Mouse (Mus musculus) liver, embryonic 13.5 days (tissue): Measurements from ENCODE around the gene Rnaset2b. TPM values are rescaled to one million over a fixed set of nuclear protein-coding genes. Genes with fewer than 3 reads are reported as not detected.
"Not testable (repeated sequence)": the region's sequence is repeated elsewhere in the genome, so short reads cannot be mapped to it uniquely, and the experiment has no call there.

Experiments
- ATAC-seq: fragments of 200-750 bp; cut with Nextera tagmentation; 2 replicates; pipeline ENCODE4 v1.8.0; 2017; ENCODE audit warnings: low read depth, mild to moderate bottlenecking, moderate number of reproducible peaks, moderate library complexity
- DNase-seq: peaks from one replicate; pipeline ENCODE4 v3.0.0; 2022
- H3K27ac ChIP-seq: fragments of 300-500 bp; sonication (generic); 2 replicates; pipeline ENCODE4 v1.5.1; 2015; ENCODE audit warnings: moderate library complexity, mild to moderate bottlenecking, inconsistent platforms
- H3K27me3 ChIP-seq: fragments of 300-500 bp; sonication (generic); 2 replicates; pipeline ENCODE4 v1.6.1; 2015; ENCODE audit warnings: mild to moderate bottlenecking, inconsistent platforms
- H3K36me3 ChIP-seq: fragments of 300-500 bp; sonication (generic); 2 replicates; pipeline ENCODE4 v1.6.1; 2015; ENCODE audit warnings: mild to moderate bottlenecking, inconsistent platforms
- H3K4me1 ChIP-seq: fragments of 300-500 bp; sonication (generic); replicated peaks from 2 replicates; pipeline ENCODE4 v1.6.1; 2015; ENCODE audit warnings: inconsistent platforms
- H3K4me2 ChIP-seq: fragments of 300-500 bp; sonication (generic); 2 replicates; pipeline ENCODE4 v1.6.1; 2015; ENCODE audit warnings: inconsistent platforms, mild to moderate bottlenecking, moderate library complexity
- H3K4me3 ChIP-seq: fragments of 300-500 bp; sonication (generic); replicated peaks from 2 replicates; pipeline ENCODE4 v1.5.1; 2015; ENCODE audit warnings: mild to moderate bottlenecking, inconsistent platforms
- H3K9ac ChIP-seq: fragments of 300-500 bp; sonication (generic); 2 replicates; pipeline ENCODE4 v1.6.1; 2015; ENCODE audit warnings: mild to moderate bottlenecking, inconsistent platforms
- H3K9me3 ChIP-seq: fragments of 300-500 bp; sonication (generic); replicated peaks from 2 replicates; pipeline ENCODE4 v1.6.1; 2016; ENCODE audit warnings: inconsistent platforms
- WGBS: fragments of 180-500 bp; shearing (Covaris S2); methylation state at CpG from one replicate; pipeline ENCODE4 v1.1.7; 2015; ENCODE audit not compliant: insufficient replicate concordance; 5-methylcytosine and 5-hydroxymethylcytosine counted together
- polyA plus RNA-seq: library from polyadenylated mRNA; unstranded; fragments of >200 nt; fragmentation: Nextera tagmentation; extraction: Ambion mirVana; gene quantifications from 2 replicates; pipeline ENCODE4 v1.2.1, GENCODE M21; 2015

Rnaset2b gene
- polyA plus RNA-seq, 1 experiment from 2014 or later, result 107 TPM

DNA sequence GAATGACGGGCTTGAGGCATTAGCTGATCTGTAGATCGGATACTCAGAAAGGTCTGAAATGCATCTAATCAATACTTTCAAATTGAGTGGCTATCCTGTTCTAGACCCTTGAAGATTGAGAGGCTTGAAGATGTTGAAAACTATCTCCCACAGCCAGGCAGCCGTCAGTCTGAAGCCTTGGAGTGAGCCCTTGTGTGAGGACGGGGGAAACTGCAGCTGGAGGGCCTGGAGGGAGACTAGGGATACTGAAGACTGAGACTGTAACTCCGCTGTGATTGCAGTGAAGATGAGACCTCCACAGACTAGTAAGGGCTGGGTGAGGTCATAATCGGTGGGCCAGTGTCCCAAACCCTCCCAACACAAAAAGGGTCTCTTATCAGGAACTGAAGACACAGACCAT is 8.1 kb upstream of the Rnaset2b start:
- H3K4me2 ChIP-seq, ATAC-seq, H3K4me3 ChIP-seq, H3K9ac ChIP-seq, H3K4me1 ChIP-seq, H3K9me3 ChIP-seq, H3K27ac ChIP-seq, H3K36me3 ChIP-seq, H3K27me3 ChIP-seq, DNase-seq: not testable (repeated sequence)
- WGBS, result 49% methylated on average over 4 of the region's 6 CpGs

DNA sequence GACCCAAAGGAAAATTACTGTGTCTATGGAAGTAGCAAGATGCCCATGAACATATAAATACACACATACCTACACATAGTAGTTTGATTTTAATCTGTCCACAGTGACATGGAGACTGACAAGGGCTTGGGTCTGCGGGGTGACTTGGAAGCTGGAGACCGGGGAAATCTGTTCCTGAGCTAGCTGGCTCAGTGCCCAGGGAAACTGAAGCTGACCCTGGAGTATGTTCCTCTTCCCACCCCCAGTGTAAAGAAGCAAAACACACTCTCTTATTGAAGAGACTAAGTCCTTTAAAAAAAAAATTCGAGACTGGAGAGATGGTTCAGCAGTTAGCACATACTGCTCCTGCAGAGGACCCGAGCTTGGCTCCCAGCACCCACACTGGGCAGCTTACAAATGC is 7.5 kb upstream of the Rnaset2b start:
- ATAC-seq, H3K27ac ChIP-seq, DNase-seq: not testable (repeated sequence)

DNA sequence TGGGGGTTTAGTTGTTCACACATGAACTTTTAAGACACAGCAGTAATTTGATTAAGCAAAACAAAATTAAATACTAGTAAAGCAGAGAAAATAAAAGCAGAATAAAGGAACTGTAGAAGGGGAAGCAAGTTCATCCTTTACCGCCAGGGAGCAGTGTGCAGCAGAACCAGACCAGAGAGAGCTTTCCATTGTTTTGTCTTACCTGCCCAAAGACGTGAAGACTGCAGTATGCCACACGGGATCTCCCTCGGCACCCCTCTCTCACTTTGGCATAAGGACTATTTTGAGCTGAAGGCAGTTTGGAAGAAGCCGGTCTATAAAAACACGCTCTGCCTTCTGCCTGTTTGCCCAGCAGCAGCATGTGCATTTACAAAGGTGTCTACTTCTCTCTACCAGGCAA is 5.1 kb upstream of the Rnaset2b start:
- 11% methylated on average over 6 of the region's 6 CpGs for WGBS
- H3K27ac ChIP-seq, H3K9me3 ChIP-seq, H3K4me3 ChIP-seq, H3K36me3 ChIP-seq, H3K9ac ChIP-seq, H3K4me1 ChIP-seq, H3K27me3 ChIP-seq, H3K4me2 ChIP-seq, ATAC-seq: not testable (repeated sequence)
- peak; percentile 16 for DNase-seq

More for the DNA sequence above, 7.5 kb upstream of the Rnaset2b start:
- not testable (repeated sequence) for H3K36me3 ChIP-seq, H3K27me3 ChIP-seq, H3K4me1 ChIP-seq, H3K4me3 ChIP-seq, H3K9ac ChIP-seq, H3K9me3 ChIP-seq, H3K4me2 ChIP-seq
- 67% methylated on average over 4 of the region's 4 CpGs for WGBS

DNA sequence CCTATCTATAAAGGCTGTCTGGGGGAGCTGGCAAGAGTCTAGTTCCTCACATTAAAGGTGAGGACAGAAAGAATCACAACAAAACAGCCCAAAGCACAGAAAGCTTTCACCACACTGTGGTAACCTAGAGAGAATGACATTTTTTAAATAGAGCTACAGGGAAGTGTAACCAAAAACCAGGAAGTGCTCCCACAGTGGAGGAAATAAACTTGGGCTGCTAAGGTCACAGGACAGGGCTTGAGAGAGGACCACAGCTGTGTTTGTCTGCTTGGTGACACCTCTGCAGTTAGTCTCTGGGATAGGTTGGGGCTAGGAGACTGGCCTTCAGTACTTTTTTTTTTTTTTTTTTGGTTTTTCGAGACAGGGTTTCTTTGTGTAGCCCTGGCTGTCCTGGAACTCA is 2.8 kb upstream of the Rnaset2b start:
- not testable (repeated sequence) for H3K4me3 ChIP-seq, H3K9ac ChIP-seq, H3K27me3 ChIP-seq, H3K4me1 ChIP-seq, DNase-seq, H3K4me2 ChIP-seq, ATAC-seq, H3K27ac ChIP-seq, H3K36me3 ChIP-seq, H3K9me3 ChIP-seq
- 9% methylated on average over 1 of the region's 1 CpGs for WGBS

DNA sequence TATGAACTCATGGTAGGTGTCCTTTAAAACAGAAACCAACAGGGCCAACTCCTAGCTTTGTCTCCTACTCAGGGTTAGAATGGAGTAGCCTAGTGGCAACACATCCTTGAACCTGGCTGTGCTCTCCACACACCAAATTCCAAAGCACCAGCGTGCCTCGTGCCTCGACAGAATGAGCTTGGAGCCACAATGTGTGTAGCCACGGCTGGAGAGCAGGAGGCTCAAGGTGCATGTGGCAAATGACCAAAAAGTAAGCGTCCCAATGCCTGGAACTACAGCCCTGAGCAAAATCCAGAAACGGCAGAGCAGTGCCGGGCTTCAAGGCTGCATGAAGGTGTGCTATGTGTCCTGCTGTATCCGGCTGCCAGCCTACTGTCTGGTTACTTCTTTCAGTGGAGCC is 804 bp downstream of the Rnaset2b start:
- H3K4me2 ChIP-seq, H3K4me3 ChIP-seq, H3K4me1 ChIP-seq, H3K27me3 ChIP-seq, H3K36me3 ChIP-seq, H3K9me3 ChIP-seq, ATAC-seq, H3K9ac ChIP-seq, H3K27ac ChIP-seq, DNase-seq: not testable (repeated sequence)
- 65% methylated on average over 8 of the region's 8 CpGs for WGBS

DNA sequence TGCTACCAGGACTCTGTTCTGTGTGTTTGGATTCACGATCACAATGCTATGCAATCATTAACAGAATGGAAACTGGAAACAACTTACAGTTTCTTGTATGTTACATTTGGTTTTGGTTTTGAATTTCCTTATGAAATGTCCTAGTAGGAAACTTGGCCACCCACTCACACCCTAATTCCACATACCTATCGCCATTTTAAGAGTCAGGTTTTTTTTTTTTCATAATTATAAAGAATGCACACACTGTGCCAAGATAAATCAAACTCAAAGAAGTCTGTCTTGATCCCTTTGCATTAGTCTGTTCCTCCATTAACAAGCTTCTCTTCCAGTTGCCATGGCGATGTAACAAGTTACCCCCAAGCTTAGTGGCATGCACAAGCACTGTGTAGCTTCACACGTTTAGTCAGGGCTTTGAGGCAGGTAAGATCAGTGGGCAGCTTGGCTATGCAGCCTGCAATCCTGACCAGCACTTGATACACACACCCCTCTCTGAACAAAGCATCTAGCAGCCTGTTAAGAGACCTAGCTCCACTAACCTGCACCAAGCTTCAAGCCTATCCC is 2.5 kb downstream of the Rnaset2b start:
- H3K9me3 ChIP-seq, DNase-seq, H3K9ac ChIP-seq, H3K27ac ChIP-seq, H3K27me3 ChIP-seq, H3K4me1 ChIP-seq, ATAC-seq, H3K4me2 ChIP-seq, H3K4me3 ChIP-seq, H3K36me3 ChIP-seq: not testable (repeated sequence)
- WGBS, result 57% methylated on average over 4 of the region's 4 CpGs

DNA sequence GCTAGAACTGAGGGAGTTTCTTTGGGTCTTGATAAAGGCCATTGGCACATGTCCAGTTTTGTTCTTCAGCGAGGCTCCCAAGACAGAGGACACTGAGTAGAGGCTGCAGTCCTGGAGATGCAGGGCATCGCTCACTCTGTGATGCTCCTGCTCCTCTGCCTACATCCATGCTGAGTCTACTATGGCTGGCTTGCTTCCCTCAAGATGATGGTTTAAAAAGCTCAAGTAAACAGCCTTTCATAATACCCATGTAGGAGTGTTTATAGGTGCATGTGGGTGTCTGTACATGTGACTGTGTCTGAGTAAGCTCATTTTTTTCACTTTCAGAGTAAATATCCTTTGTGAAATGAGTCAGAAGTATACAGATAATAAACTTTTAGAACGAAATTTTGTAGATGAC is 4.6 kb downstream of the Rnaset2b start:
- not testable (repeated sequence) for H3K9me3 ChIP-seq, DNase-seq, H3K4me3 ChIP-seq, H3K4me1 ChIP-seq, H3K4me2 ChIP-seq, H3K27ac ChIP-seq, ATAC-seq, H3K36me3 ChIP-seq, H3K9ac ChIP-seq, H3K27me3 ChIP-seq
- 48% methylated on average over 3 of the region's 3 CpGs for WGBS

DNA sequence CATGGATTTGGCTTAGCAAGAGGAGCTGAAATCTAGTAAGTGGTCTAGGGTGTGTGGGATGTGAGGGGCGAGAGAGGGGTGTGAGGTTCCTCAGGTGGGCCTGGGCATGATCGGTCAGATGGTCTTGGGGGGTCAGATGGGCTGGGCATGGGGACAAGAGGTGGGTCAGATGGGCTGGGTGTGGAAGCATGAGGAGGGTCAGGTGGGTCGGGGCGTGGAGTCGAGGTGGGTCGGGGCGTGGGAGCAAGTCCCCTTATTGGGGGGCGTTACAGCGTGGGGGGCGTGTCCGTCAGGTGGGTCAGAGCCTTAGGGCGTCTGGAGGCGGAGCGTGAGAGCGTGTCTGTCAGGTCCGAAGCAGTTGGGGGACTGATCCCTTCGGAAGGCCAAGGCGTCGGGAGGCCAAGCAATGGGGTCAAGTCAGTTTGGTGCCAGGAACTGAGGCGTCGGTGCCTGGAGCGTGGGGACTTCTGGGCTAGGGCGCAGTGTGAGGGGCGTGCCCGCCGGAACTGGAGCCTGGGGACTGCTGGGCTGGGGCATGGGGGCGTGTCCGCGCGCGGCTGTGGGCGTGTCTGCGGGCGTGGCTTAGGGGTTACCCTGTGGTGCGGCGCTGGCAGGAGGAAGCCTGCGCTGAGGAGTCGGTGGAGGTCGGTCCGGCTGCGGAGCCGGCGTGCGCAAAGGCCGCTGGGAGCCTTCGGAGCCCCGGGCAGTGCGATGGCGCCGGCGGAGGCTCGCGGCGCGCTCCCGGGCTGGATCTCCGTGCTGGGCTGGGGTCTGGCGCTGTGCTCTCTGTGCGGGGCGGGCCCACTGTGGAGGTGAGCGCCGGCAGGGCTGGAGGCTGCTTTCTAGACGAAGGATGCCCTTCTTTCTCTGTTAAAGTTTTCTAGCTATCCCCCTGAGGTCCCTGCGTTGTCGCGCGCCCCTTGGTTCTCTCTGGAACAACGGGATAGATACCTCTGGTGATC is 8.1 kb downstream of the Rnaset2b start, which contains the start of gene Gm49721:
Gene Gm49721 (plus strand): TSS at position 618 of the 962 bp plus-strand sequence.
- Histone ChIP-seq H3K9ac (peak within 1 kb of the TSS; percentile 75), H3K4me2 (peak within 1 kb of the TSS; percentile 78), H3K27ac (peak within 1 kb of the TSS; percentile 55; the same call in 1 of the 2 replicates), H3K4me3 (peak within 1 kb of the TSS; percentile 67)
- not testable (repeated sequence) for H3K4me1 ChIP-seq, H3K27me3 ChIP-seq, H3K9me3 ChIP-seq, H3K36me3 ChIP-seq
- ATAC-seq (peak; percentile 98), DNase-seq (peak; percentile 68)
- 2% methylated on average over 44 of the region's 68 CpGs for WGBS

DNA sequence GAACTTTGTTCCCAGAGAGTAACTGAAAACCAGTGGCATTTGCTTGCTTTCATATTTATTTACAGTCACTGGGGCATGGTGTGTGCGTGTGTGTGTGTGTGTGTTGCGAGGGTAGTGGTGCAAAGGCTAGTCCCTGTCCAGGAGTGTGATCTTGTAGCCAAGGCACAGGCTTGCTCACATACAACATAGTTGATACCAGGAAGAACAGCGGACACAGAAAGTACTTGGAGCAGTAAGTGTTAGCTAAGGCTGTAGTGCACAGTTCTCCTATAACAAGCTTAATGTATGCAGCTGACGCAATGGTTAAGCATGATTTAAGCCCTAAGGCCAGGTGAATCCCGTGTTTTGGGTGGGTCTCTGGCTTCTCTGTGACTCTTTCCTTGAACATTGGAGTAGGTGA is 8.9 kb downstream of the Rnaset2b start:
- H3K4me1 ChIP-seq, H3K27me3 ChIP-seq, H3K36me3 ChIP-seq, DNase-seq, H3K9me3 ChIP-seq, H3K27ac ChIP-seq, ATAC-seq: not testable (repeated sequence)
- WGBS, result 20% methylated on average over 5 of the region's 5 CpGs
- peak overlapping the region; percentile 75 for H3K9ac ChIP-seq
- peak overlapping the region; percentile 67 for H3K4me3 ChIP-seq
- H3K4me2 ChIP-seq, result peak overlapping the region; percentile 78

DNA sequence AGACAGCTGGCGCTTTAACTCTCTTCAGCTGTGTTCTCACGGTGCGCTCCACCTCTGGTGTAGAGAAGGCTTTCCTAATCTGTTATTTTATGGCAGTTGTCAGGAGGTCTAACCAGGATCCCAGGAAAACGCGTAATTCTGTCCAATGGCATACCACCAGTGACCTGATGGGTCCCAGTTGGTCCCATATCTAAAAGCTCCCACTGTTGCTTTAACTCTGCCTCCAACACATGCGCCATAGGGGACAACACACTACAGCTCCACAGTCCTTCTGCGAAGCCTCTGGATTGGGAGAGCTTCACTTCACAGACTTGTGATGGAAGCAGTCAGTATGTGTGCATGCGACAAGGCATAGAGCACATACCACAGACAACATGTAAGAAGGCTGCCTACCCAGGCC is 9.7 kb downstream of the Rnaset2b start:
- not testable (repeated sequence) for H3K36me3 ChIP-seq, H3K27ac ChIP-seq, H3K4me1 ChIP-seq, H3K9ac ChIP-seq, DNase-seq, H3K9me3 ChIP-seq, H3K4me3 ChIP-seq, H3K27me3 ChIP-seq, H3K4me2 ChIP-seq, ATAC-seq
- WGBS, result 85% methylated on average over 5 of the region's 8 CpGs

DNA sequence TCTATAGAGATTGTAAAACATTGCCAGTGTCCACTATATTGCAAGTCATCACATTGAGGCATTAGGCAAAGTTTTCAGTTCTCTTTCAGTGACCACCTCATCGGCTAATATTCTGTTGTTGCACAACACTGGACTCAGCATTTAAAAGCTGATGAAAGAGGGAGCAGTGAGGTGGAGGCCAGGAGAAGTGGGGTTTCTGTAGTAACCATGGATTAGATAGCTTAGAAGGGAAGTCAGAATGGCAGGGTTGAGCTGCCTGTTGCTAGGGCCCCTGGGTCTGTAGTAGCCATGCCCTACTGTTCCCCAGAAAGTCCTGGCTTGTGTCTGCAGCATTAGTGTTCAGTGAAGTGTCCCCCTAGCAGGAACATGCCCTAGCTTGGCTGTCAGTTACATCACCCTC is 15.7 kb downstream of the Rnaset2b start:
- H3K36me3 ChIP-seq, H3K9me3 ChIP-seq, ATAC-seq, H3K4me1 ChIP-seq, H3K4me3 ChIP-seq, H3K27me3 ChIP-seq, H3K9ac ChIP-seq, H3K4me2 ChIP-seq, H3K27ac ChIP-seq, DNase-seq: not testable (repeated sequence)
- 90% methylated on average over 1 of the region's 1 CpGs for WGBS
